Mouse (Mus musculus) cerebellum, adult 11 months (tissue): ENCODE data around the gene Ntan1.
"Not testable (repeated sequence)": the region's sequence is repeated elsewhere in the genome, so short reads cannot be mapped to it uniquely, and the experiment has no call there.

Experiments
- DNase-seq: peaks from one replicate; pipeline ENCODE4 v3.0.0; 2022

The Ntan1 gene

GRCm38 (mm10) chr16:13834382-13834781, 15.7 kb downstream of the Ntan1 start:
- no peak for DNase-seq

DNA sequence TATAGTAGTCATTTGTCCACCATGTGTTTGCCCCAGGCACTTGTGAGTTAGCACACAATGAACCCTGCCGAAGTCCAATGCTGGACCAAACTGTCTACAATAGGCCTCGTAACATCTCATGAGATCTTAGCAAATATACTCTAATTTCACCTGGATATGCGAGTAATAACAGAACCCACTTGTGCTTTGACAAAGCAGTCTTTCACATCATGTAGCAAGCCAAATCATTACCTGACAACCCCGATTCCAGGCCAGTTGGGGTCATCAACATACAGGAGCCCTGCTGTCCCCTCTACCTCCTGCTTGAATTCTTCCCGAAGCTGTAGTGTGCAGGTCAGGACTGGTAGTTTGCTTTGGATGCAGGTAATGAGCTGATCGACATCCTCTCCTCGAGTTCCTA, 21.4 kb downstream of the Ntan1 start:
- DNase-seq: no peak

DNA sequence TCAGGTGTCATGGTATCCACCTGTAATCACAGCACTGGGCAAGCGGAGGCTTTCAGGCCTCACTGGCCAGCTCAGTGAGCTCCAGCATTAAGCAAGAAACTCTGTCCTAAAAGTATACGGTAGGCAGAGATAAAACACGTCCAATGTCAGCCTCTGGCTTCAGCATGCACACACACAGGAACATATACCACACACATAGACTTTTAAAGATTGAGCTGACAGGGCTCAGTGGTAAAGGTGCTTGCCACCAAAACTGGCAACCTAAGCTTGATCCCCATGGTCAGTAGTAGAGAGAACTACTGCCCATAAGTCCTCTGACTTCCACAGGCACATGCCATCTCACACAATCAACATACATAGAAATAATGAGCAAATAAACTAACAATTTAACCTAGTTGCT, 22.3 kb downstream of the Ntan1 start:
- no peak for DNase-seq

DNA sequence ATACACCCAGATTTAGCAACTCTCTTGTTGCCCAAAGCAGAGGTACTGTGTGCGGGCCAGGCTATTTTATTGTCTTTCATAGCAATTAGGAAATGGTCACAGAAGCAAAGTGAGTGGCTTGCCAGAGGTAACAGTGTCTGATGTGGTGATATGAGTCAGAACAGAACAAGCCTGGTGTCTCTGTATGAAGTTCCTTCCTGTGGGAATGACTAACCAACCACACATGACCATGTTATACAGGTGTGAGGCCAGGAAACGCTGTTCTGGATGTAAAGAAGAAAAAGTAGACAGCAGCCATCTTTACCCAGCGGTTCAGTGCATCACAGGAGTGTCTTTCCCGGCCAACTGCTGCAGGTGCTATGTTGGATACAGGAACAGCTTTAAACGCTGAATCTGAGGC, 26.4 kb downstream of the Ntan1 start:
- no peak for DNase-seq

DNA sequence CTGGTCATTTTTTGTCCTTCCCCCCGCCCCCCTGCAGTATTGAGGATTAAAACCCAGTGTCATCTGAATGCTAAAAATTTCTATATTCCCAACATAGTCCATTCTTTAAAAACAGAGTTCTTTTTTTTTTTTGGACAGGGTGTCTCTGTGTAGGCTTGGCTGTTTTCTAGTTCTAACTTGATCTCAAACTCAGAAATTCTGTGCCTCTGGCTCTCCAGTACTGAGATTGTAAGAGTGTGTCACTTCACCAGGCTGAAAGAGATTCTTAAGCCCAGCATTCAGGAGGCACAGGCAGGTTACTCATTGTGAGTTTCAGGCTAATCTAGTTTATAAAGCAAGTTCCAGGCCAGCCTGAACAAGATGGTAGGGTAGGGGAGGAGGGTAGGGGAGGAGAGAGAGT, 28.0 kb downstream of the Ntan1 start:
- DNase-seq: no peak

DNA sequence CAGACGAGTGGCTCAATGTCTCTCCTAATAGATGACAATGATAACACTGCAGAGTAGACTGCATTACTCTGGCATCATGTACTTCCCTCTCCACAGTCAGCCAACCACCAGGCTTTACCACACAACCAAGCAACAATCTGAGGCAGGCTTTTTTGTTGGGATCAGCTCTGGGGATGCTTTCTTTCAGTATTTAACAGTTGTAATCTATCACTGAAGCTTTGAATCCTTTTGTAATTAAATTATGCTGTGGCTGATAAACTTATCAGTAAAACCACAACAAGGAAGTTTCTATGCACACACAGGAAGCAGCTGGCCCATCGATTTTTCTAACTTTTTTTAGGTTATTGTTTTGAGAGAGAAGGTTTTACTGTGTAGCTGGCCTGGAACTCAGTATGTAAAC, 29.7 kb downstream of the Ntan1 start:
- DNase-seq: no peak

DNA sequence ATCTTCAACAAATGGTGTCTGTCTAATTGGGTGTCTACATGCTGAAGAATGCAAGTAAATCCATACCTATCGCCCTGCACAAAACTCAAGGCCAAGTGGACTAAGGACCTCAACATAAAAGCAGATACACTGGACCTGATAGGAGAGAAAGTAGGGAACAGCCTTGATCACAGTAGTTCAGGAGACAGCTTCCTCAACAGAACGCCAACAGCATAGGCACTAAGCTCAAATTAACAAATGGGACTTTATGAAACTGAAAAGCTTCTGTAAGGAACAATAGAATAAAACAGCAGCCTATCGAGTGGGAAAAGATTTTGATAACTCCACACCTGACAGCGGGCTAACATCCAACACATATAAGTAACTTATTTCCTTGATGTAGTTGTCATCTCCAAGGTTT, 32.8 kb downstream of the Ntan1 start:
- no peak for DNase-seq

- no peak for DNase-seq
Measured at GRCm38 (mm10) chr16:13853886-13854285, 35.2 kb downstream of the Ntan1 start.

DNA sequence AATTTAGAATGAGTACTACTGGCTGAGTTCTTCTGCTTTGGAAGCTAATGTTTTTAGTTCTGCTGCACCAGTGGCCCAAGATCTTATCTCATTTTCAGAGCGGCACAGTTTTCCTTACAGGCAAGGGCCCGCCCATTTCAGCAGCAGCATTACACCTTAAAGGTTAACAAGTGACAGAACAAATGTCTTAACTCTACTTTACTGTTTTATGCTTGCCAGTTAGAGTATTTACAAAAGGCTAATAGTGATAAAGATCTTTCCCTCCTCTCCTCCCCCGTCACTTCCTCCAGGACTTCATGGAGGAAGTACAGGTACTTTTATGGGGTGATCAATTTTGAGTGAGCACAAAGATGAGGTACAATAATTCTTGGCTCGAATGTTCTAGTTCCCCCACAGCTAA, 47.4 kb downstream of the Ntan1 start:
- DNase-seq: no peak

DNA sequence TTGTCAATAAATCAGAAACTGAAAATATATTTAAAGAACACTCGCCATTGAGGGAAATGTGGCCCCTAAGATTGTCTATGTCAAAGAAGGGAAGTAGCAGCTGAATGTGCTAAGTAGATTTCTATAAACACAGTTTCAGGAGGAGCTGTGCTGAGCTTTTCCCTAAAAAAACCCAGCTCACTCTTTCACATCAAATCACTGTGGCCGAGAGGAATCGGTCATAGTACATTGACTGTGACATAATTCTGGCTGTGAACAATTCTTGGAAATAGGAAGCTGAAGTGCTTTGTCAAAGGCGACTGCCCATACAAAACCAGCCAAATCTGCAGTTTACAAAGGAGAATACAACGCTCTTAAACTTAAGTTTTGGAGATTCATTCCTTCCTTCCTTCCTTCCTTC, 48.0 kb downstream of the Ntan1 start:
- no peak for DNase-seq

- not testable (repeated sequence) for DNase-seq
Measured at GRCm38 (mm10) chr16:13867406-13867805, 48.8 kb downstream of the Ntan1 start.

DNA sequence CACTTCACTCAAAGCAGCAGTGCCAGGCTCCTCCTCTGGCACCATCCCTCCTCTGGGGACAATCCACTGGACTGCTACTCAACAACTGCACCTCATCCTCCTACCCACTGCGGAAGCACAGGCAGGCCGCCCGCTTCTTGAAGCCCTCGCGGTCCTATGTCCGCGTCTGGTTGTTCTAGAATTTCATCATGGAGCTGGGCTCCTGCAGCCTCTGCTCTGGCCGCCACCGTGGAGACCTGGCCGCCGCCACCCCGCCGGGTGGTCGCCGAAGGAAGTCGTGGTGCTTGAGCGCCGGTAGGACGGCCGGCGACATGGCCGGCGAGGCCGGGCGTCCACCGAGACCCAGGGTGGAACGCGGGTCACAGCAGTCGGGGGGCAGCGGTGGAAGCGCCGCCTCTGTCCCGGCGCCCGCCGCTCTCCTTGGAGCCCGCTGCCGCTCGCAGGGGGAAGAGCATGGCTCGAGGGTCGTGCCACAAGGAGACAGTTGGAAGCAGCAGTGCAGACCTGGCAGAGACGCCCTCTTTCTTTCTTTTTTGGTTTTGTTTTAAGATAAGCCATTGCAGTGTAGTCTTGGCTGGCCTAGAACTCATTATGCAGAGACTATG, 49.4 kb downstream of the Ntan1 start:
- no peak for DNase-seq

DNA sequence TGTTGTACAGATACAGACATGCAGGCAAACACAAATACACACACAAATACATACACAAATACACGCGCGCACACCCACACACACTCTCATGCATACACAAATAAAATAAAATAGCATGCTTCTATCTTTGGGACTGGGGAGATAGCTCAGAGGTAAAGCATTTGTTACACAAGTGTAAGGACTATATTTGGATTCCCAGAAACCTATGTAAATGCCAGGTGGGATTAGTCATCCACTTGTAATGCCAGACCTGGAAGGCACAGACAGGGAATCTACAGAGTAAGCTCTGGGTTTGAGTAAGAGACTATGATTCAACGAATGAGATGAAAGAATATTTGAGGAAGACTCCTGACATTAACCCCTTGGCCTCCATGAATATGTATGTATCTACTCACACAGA, 56.8 kb downstream of the Ntan1 start:
- no peak for DNase-seq

DNA sequence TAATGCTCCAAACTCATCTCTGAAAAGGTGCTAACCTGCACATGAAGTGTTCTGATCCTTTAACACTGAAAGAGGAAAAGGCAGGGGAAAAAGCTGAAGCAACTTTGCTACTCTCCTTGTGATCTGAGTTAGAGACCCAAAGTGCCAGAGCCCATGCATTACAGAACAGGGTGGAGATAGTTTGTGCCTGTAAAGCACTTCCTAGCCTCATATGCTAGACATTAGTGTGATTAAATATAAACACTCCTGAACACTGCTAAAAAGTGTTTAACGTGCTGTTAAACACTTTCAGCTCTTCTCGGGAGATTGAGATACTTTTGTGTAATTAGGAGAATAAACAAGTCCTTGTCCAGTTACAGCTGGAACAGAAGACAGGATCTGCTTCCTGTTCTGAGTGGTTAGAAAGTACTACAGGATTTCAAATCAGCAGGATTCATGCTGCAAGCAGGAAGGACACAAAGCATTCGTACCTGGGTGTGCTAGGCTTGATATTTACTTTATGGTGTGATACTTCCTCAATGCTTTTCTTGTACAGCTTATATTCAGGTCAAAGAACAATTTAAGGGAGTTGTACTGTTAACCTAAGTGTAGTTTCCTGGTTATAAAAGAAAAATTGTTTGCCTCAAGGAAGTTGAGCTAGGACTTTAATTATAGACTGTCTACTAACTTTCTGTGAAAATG, 64.6 kb downstream of the Ntan1 start:
- no peak for DNase-seq
